Mouse (Mus musculus): ENCODE measurements around the gene Arhgap35. TPM values are rescaled to one million over a fixed set of nuclear protein-coding genes. Genes with fewer than 3 reads are reported as not detected.

Gene Arhgap35
- polyA plus RNA-seq, 2 experiments, result 2.1 to 2.2 TPM

DNA sequence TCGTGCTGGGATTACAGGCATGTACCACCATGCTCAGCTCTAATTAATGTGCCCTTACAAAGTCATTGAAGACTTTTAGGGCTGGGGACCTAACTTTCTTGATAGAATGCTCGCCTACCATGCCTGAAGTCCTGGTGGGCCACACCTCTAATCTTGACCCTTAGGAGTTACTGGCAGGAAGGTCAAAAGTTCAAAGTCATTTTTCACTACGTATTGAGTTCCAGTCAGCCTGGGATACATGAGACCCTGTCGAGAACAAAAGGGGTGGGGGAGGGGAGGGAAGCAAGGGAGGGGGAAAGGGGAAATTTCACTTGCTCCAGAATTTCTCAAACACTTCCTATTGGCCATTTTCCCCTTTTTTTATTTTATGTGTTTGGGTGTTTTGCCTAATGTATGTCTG, 8.3 kb upstream of the Arhgap35 start:
- Histone ChIP-seq H3K9ac (replicated peaks) (no peak overlapping the region), H3K36me3 (replicated peaks; ENCODE audit: control insufficient read depth, insufficient read depth, low read depth) (no peaks in the 10 kb centered on the region), H3K9me3 (ENCODE audit: control insufficient read depth, low read length) (no peaks in the 10 kb centered on the region), H3K27me3 (ENCODE audit: control insufficient read depth, insufficient read depth, low read length) (peaks cover 6% of the 10 kb centered on the region; the same call in 1 of the 2 replicates), H3K4me2 (ENCODE audit: low read depth) (no peak overlapping the region), H3K4me1 (replicated peaks; ENCODE audit: control insufficient read depth in 2 of 2, insufficient read depth in 2 of 2, low read length in 1 of 2) (peaks cover 0 to 4% of the 10 kb centered on the region in 2 experiments; a peak in 2 of 4 replicates), H3K4me3 (ENCODE audit: insufficient read depth in 1 of 2, low read depth in 2 of 2, low read length in 2 of 2) (no peak overlapping the region), H3K27ac (no peak overlapping the region)
- 28% methylated on average over 4 of the region's 4 CpGs for WGBS (ENCODE audit: insufficient replicate concordance)
- ATAC-seq (ENCODE audit: insufficient read depth) (no peak), DNase-seq (ENCODE audit: low read depth in 3 of 3, low spot score in 3 of 3) (no peak)
- TF ChIP-seq EP300 (IDR thresholded peaks at IDR 0.05; ENCODE audit: low read depth) (no peak), CTCF (IDR thresholded peaks at IDR 0.05; ENCODE audit: low read depth) (no peak)

DNA sequence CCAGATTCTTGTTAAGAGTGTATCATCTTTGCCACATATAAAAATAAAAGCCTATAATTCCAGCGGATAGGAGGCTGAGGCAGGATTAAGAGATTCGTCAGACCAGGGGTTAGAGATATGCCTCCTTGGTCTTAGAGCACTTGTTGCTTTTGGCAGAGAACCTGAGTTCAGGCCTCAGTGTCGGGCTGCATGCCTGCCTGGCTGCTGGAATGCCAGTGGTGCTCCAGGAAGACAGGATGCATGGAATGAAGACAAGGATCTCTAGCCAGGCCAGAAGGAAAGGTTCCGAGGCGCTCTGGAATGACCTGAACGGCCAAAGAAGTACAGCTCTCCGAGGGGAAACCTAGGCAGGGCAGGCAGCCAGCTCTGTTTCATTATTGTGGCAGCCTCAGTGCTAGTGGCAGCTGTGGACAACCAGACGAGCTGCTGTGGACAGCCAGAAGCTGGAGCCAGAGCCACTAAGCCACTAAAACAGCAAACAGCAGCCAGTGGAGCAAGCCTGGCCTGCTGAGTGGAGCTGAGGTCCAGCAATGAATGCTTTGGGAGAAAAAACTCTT, 6.4 kb upstream of the Arhgap35 start:
- DNase-seq (ENCODE audit: low read depth in 3 of 3, low spot score in 3 of 3) (no peak), ATAC-seq (ENCODE audit: insufficient read depth) (no peak)
- Histone ChIP-seq H3K9me3 (ENCODE audit: control insufficient read depth, low read length) (no peaks in the 10 kb centered on the region), H3K4me1 (replicated peaks; ENCODE audit: control insufficient read depth in 2 of 2, insufficient read depth in 2 of 2, low read length in 1 of 2) (peaks cover 0 to 4% of the 10 kb centered on the region in 2 experiments; a peak in 2 of 4 replicates), H3K9ac (replicated peaks) (no peak overlapping the region), H3K4me2 (ENCODE audit: low read depth) (no peak overlapping the region), H3K4me3 (ENCODE audit: insufficient read depth in 1 of 2, low read depth in 2 of 2, low read length in 2 of 2) (no peak overlapping the region), H3K27ac (no peak overlapping the region), H3K27me3 (ENCODE audit: control insufficient read depth, insufficient read depth, low read length) (peaks cover 6% of the 10 kb centered on the region; the same call in 1 of the 2 replicates), H3K36me3 (replicated peaks; ENCODE audit: control insufficient read depth, insufficient read depth, low read depth) (no peaks in the 10 kb centered on the region)
- no peak for TF ChIP-seq EP300 (IDR thresholded peaks at IDR 0.05; ENCODE audit: low read depth)
- TF ChIP-seq CTCF (IDR thresholded peaks at IDR 0.05; ENCODE audit: low read depth), result no peak
- WGBS (ENCODE audit: insufficient replicate concordance), result 53% methylated on average over 8 of the region's 8 CpGs

DNA sequence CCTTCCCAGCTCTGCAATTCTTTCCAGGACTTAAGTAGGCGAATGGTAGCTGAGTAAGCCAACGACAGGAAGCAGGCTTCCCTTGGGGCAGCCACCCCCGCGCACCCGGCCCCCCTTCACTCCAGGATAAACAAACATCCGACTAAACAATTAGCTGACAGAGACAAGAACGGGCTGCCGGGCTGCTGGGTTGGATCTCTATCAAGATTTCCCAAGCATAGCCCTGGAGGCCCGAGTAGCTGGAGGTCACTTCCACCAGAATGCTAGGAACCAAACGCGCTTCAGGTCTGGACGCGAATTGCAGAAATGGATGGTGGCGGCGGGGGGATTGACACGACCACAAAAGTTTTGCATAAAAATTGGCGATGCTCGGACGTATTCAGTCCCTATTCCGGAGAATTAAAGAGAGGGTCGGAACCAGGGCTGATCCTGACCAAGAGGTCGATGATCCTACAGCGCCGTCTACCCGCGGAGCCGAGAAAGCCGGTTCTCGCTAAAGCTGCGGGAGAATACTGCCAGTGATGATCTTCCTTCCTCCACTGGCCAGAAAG, 3.9 kb upstream of the Arhgap35 start:
- Histone ChIP-seq H3K4me3 (ENCODE audit: insufficient read depth in 1 of 2, low read depth in 2 of 2, low read length in 2 of 2) (peak overlapping the region; percentile 9 to 34; a peak in 3 of 4 replicates), H3K9ac (replicated peaks) (no peak overlapping the region), H3K27me3 (ENCODE audit: control insufficient read depth, insufficient read depth, low read length) (peaks cover 6% of the 10 kb centered on the region; the same call in 1 of the 2 replicates), H3K4me2 (ENCODE audit: low read depth) (peak overlapping the region; percentile 47), H3K4me1 (replicated peaks; ENCODE audit: control insufficient read depth in 2 of 2, insufficient read depth in 2 of 2, low read length in 1 of 2) (peaks cover under 1 to 9% of the 10 kb centered on the region in 2 experiments; a peak in 2 of 4 replicates), H3K27ac (no peak overlapping the region), H3K9me3 (ENCODE audit: control insufficient read depth, low read length) (no peaks in the 10 kb centered on the region), H3K36me3 (replicated peaks; ENCODE audit: control insufficient read depth, insufficient read depth, low read depth) (no peaks in the 10 kb centered on the region)
- DNase-seq (ENCODE audit: low read depth in 3 of 3, low spot score in 3 of 3) (no peak), ATAC-seq (ENCODE audit: insufficient read depth) (no peak)
- WGBS (ENCODE audit: insufficient replicate concordance), result 2% methylated on average over 30 of the region's 30 CpGs
- peak; percentile 70 for TF ChIP-seq CTCF (IDR thresholded peaks at IDR 0.05; ENCODE audit: low read depth)
- TF ChIP-seq EP300 (IDR thresholded peaks at IDR 0.05; ENCODE audit: low read depth), result no peak

DNA sequence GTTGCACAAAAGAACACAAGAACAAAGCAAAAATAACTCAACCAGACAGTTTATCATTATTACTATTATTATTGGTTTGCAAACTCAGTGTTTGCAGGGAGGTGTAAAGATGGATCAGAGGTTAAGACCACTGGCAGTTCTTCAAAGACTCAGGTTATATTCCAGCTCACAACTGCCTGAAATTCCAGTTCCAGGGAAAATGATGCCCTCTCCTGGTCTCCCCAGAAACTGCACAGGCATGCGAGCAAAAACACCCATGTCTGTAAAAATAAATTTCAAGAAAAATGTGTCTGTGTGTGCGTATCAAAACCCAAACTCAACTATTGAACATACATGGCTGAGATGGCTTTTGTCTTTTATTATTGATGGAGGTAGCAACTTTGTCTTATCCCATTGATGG, 2.3 kb upstream of the Arhgap35 start:
- H3K9ac ChIP-seq (replicated peaks), result no peak overlapping the region
- ATAC-seq (ENCODE audit: insufficient read depth), result no peak
- no peaks in the 10 kb centered on the region for H3K36me3 ChIP-seq (replicated peaks; ENCODE audit: control insufficient read depth, insufficient read depth, low read depth)
- no peak for DNase-seq (ENCODE audit: low read depth in 3 of 3, low spot score in 3 of 3)
- no peak overlapping the region for H3K4me3 ChIP-seq (ENCODE audit: insufficient read depth in 1 of 2, low read depth in 2 of 2, low read length in 2 of 2)
- no peak overlapping the region for H3K4me2 ChIP-seq (ENCODE audit: low read depth)
- 19% methylated on average over 2 of the region's 2 CpGs for WGBS (ENCODE audit: insufficient replicate concordance)
- H3K4me1 ChIP-seq (replicated peaks; ENCODE audit: control insufficient read depth in 2 of 2, insufficient read depth in 2 of 2, low read length in 1 of 2), result peaks cover 3 to 18% of the 10 kb centered on the region in 2 experiments; a peak in 3 of 4 replicates
- no peaks in the 10 kb centered on the region for H3K9me3 ChIP-seq (ENCODE audit: control insufficient read depth, low read length)
- peaks cover 6% of the 10 kb centered on the region; the same call in 1 of the 2 replicates for H3K27me3 ChIP-seq (ENCODE audit: control insufficient read depth, insufficient read depth, low read length)
- H3K27ac ChIP-seq, result no peak overlapping the region
- peak; percentile 59 for TF ChIP-seq CTCF (IDR thresholded peaks at IDR 0.05; ENCODE audit: low read depth)
- no peak for TF ChIP-seq EP300 (IDR thresholded peaks at IDR 0.05; ENCODE audit: low read depth)

DNA sequence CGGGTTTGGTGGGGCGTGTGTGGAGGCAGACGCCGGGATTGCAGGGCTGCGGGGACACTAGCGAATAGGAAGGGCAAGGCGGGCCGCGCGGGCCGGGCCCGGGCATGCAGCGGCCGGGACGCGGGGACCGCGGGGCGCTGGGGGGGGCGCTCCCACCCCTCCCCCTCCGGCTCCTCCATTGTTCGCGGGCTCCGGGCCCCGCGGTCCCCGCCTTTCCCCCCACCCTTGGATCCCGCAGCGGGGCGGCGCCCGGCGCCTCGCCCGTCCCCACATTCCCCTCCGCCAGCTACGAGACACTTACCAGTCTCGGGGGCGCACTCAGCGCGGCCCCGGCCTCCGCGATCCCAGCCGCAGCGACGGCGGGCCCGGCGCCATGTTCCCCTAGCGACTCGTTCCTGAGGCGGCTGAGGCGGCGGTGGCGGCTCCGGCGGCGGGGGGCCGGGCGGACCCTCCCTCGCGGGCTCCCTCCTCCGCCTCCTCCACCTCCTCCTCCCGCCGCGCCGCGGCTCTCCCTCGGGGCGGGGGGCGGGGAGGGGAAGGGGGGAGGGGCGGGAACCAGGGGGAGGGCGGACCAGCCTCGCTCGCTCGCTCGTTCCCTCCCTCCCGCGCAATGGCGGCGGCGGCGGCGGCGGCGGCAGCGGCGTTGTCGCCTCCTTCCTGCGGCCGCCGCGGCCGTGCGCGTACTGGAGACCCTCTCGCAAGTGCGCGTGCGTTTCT, 464 bp downstream of the Arhgap35 start:
- Histone ChIP-seq H3K4me3 (ENCODE audit: insufficient read depth in 1 of 2, low read depth in 2 of 2, low read length in 2 of 2) (peak overlapping the region; percentile 76 to 82), H3K4me2 (ENCODE audit: low read depth) (peak overlapping the region; percentile 88), H3K27me3 (ENCODE audit: control insufficient read depth, insufficient read depth, low read length) (peaks cover 6% of the 10 kb centered on the region; the same call in 1 of the 2 replicates), H3K9me3 (ENCODE audit: control insufficient read depth, low read length) (no peaks in the 10 kb centered on the region), H3K36me3 (replicated peaks; ENCODE audit: control insufficient read depth, insufficient read depth, low read depth) (no peaks in the 10 kb centered on the region), H3K27ac (peak overlapping the region; percentile 65), H3K4me1 (replicated peaks; ENCODE audit: control insufficient read depth in 2 of 2, insufficient read depth in 2 of 2, low read length in 1 of 2) (peaks cover 3 to 18% of the 10 kb centered on the region in 2 experiments; a peak in 3 of 4 replicates), H3K9ac (replicated peaks) (peak overlapping the region; percentile 81)
- TF ChIP-seq EP300 (IDR thresholded peaks at IDR 0.05; ENCODE audit: low read depth) (no peak), CTCF (IDR thresholded peaks at IDR 0.05; ENCODE audit: low read depth) (no peak)
- 0% methylated on average over 51 of the region's 101 CpGs for WGBS (ENCODE audit: insufficient replicate concordance)
- peak; percentile 58 for ATAC-seq (ENCODE audit: insufficient read depth)
- no peak for DNase-seq (ENCODE audit: low read depth in 3 of 3, low spot score in 3 of 3)
